Mouse (Mus musculus): ENCODE measurements around the gene Pfkfb2.
"Not testable (repeated sequence)": the region's sequence is repeated elsewhere in the genome, so short reads cannot be mapped to it uniquely, and the experiment has no call there.

Pfkfb2 gene

DNA sequence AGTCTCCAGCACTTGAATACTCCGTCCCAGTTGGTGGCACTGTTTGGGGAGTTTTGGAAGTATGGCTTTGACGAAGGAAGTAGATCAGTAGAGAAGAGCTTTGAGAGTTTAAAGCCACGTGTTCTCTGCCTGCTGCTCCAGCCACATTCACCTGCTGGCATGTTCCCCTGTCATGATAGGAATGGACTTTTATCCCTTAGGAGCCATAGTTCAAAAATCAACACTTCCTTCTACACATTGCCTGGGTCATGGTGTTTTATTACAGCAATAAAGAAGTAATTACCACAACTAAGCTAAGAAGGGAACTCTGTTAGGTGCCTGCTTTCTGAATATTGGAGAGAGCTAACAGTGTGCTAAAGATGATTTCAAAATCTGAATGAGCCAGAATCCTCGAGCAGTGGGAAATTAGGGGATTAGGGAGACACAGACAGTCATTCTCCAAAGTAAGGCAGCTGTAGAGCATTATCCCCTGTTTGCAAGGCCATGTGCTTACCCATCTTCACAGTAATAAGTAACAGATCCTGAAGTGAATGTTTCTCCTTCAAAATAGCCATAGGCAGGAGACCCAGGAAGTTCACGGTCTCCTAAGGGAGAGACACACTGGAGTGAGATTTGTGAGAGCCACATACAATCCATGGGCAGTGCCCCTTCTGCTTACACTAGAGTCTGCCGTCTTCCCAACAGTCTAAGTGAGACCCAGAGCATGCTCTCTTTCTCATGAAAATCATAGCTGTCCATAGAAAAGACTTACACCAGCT is 47.2 kb downstream of the Pfkfb2 start:
- no peak for DNase-seq

- no peak for DNase-seq
Observed at GRCm38 (mm10) chr1:130681075-130681474, 48.0 kb downstream of the Pfkfb2 start.

- no peak for DNase-seq
Observed at GRCm38 (mm10) chr1:130678551-130678950, 50.5 kb downstream of the Pfkfb2 start.

- DNase-seq: not testable (repeated sequence)
Observed at GRCm38 (mm10) chr1:130663576-130663975, 65.5 kb downstream of the Pfkfb2 start.

- no peak for DNase-seq
Observed at GRCm38 (mm10) chr1:130661454-130661853, 67.6 kb downstream of the Pfkfb2 start, which contains the start of gene C4bp. Gene C4bp, minus strand, starts transcription at chr1:130661632.

DNA sequence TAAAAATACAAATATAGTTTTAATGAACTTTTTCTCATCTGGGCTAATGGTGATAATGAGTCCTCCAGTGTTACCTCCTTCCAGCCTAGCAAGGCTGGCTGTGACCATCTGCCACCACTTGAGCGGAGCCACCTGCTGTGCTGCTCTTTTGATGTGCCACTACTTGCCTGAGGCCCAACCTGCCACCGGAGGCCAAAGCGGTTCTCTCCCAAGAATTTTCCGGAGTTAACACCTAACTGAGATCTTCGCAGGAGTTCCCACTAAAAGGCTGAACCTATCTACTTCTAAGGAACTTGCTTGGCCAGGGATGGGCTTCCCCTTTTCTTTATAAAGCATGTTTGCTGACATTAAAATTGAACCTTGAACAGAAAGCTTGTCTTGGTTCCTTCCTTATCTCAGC is 69.4 kb downstream of the Pfkfb2 start:
- DNase-seq: not testable (repeated sequence)

GRCm38 (mm10) chr1:130644103-130644502 is 85.0 kb downstream of the Pfkfb2 start:
- no peak for DNase-seq

DNA sequence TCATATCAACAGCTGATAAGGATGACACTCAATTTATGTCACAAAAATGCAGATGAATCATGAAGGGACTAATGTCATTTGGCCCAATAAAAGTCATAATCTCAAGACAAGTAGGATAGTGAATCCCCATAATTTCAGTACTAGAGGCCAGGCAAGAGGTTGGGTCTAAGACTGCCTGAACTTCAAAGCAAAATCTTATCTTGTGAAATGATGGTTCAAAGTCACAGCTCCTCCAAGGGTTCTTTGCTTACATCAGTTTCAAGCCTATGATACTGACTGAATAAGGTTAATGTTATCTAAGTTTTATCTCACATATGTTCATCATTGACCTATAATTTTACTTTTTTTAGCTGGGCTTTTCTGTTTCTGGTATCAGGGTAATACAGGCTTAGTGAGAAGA is 88.1 kb downstream of the Pfkfb2 start:
- DNase-seq: no peak

Data from right cerebral cortex, adult 18-20 months (tissue).